24 mouse cellular contexts compared by ENCODE assay signal in genomic region chr10:126392235-126392634, GRCm38 (mm10).
DNase-seq lines count a peak whose midpoint lies in the region; ATAC-seq lines count a peak whose summit lies in the region.
"Had no signal": no experiment of that assay in that cellular context is flagged by ENCODE, and none has a peak within 500 bp of the region (broad histone marks: within the 10 kb centered on the region; RNA-seq: fewer than 3 reads in every experiment).

No protein-coding gene starts in this region.

- 0 out of 2 replicates have a peak, but pooled peaks cover 4% of the 10 kb centered on the region for H3K4me1 ChIP-seq in heart, embryonic 11.5 days (ENCODE audit: control insufficient read depth, insufficient read depth, low read length)
- H3K4me1 ChIP-seq in heart, embryonic 16.5 days (ENCODE audit: control insufficient read depth, insufficient read depth, low read length), result peaks cover 6% of the 10 kb centered on the region
- H3K4me1 ChIP-seq: kidney, embryonic 15.5 days; limb, embryonic 13.5 days; neural tube, embryonic 13.5 days had no signal

- no peaks in the 10 kb centered on the region for H3K36me3 ChIP-seq in heart, embryonic 11.5 days (ENCODE audit: control insufficient read depth, insufficient read depth, low read length)
- no peaks in the 10 kb centered on the region for H3K36me3 ChIP-seq in heart, embryonic 16.5 days (ENCODE audit: control insufficient read depth, insufficient read depth)
- H3K36me3 ChIP-seq: G1E; kidney, embryonic 15.5 days; limb, embryonic 13.5 days; neural tube, embryonic 13.5 days had no signal

- DNase-seq in heart, postnatal 14 days, result no peak
- DNase-seq in heart, adult 9 months (ENCODE audit: low spot score in 2 of 2), result no peak
- DNase-seq in R1 (ENCODE audit: low read depth, low spot score), result peak; percentile 14
- no peak for DNase-seq in cerebellum, adult 9-10 months
- DNase-seq: adrenal gland, postnatal 25 days; cerebellum, adult 11-12 months; cerebellum, postnatal 10 days; forebrain, postnatal 0 days; kidney, adult 18-20 months; kidney, postnatal 36 days; thymus, adult 2 months; thymus, postnatal 36 days had no signal

- no peak for ATAC-seq in heart, embryonic 11.5 days (replicated peaks; ENCODE audit: insufficient number of reproducible peaks, low FRiP score, low TSS enrichment)
- ATAC-seq in heart, embryonic 16.5 days (replicated peaks; ENCODE audit: extremely low read depth, insufficient read depth, low FRiP score), result peak; percentile 83
- ATAC-seq in megakaryocyte progenitor cell, adult 5-6 weeks (replicated peaks; ENCODE audit: poor library complexity), result peak; percentile 20; the same call in 1 of the 2 replicates
- ATAC-seq: forebrain, postnatal 0 days; hindbrain, embryonic 16.5 days had no signal

- H3K27me3 ChIP-seq in heart, embryonic 11.5 days (ENCODE audit: control insufficient read depth, insufficient read depth, low read length), result no peaks in the 10 kb centered on the region
- no peaks in the 10 kb centered on the region for H3K27me3 ChIP-seq in heart, embryonic 16.5 days (ENCODE audit: control insufficient read depth, insufficient read depth, low read length)
- H3K27me3 ChIP-seq: kidney, embryonic 15.5 days; limb, embryonic 13.5 days; neural tube, embryonic 13.5 days had no signal

- 64% methylated on average over 1 of the region's 3 CpGs for WGBS in heart, embryonic 11.5 days (ENCODE audit: insufficient replicate concordance)
- WGBS in heart, embryonic 16.5 days, result 37% methylated on average over 2 of the region's 3 CpGs

- no peak overlapping the region for H3K9ac ChIP-seq in heart, embryonic 11.5 days (ENCODE audit: low read depth, low read length)
- no peak overlapping the region for H3K9ac ChIP-seq in heart, embryonic 16.5 days (ENCODE audit: low read length)
- H3K9ac ChIP-seq: forebrain, postnatal 0 days; kidney, embryonic 15.5 days; limb, embryonic 13.5 days; neural tube, embryonic 13.5 days had no signal

- intact Hi-C loops in heart, postnatal 14 days (cut with DNase I), result no loop called here

- H3K9me3 ChIP-seq in heart, embryonic 11.5 days (replicated peaks; ENCODE audit: control insufficient read depth, low read length), result no peaks in the 10 kb centered on the region
- H3K9me3 ChIP-seq in heart, embryonic 16.5 days (replicated peaks; ENCODE audit: control insufficient read depth, low read length), result no peaks in the 10 kb centered on the region
- H3K9me3 ChIP-seq: kidney, embryonic 15.5 days; limb, embryonic 13.5 days; neural tube, embryonic 13.5 days had no signal

- H3K4me3 ChIP-seq in heart, embryonic 11.5 days (ENCODE audit: low read depth, low read length), result no peak overlapping the region
- peak overlapping the region; percentile 14 for H3K4me3 ChIP-seq in heart, embryonic 16.5 days (ENCODE audit: low read length)
- H3K4me3 ChIP-seq: erythroblast, embryonic 14.5 days; kidney, embryonic 15.5 days; layer of hippocampus, adult 2 months; limb, embryonic 13.5 days; neural tube, embryonic 13.5 days had no signal

- H3K27ac ChIP-seq in heart, embryonic 11.5 days (ENCODE audit: low read depth, low read length), result peak overlapping the region; percentile 57; the same call in 1 of the 2 replicates
- peak overlapping the region; percentile 53 for H3K27ac ChIP-seq in heart, embryonic 16.5 days (ENCODE audit: low read length)
- H3K27ac ChIP-seq: kidney, embryonic 15.5 days; layer of hippocampus, adult 2 months; limb, embryonic 13.5 days; neural tube, embryonic 13.5 days had no signal

- peak overlapping the region; percentile 41 for H3K4me2 ChIP-seq in heart, embryonic 11.5 days
- peak overlapping the region; percentile 56 for H3K4me2 ChIP-seq in heart, embryonic 16.5 days (ENCODE audit: low read depth, low read length)
- H3K4me2 ChIP-seq: kidney, embryonic 15.5 days; limb, embryonic 13.5 days; liver, embryonic 11.5 days; midbrain, embryonic 11.5 days; neural tube, embryonic 13.5 days had no signal
